Mouse (Mus musculus) neural tube, embryonic 12.5 days (tissue): ENCODE measurements at regions not wholly inside any gene's neighbourhood (a gene's known extent, or its start where the extent isn't known, plus 50 kb on each side); places are given as distances from the start of the nearest gene placed in this dataset.

Experiments
- ATAC-seq: fragments of 200-750 bp; cut with Nextera tagmentation; 2 replicates; pipeline ENCODE4 v1.8.0; 2017; ENCODE audit warnings: low read depth, mild to moderate bottlenecking, moderate TSS enrichment, moderate library complexity; ENCODE audit not compliant: low FRiP score
- H3K27ac ChIP-seq: fragments of 300-500 bp; sonication (generic); 2 replicates; pipeline ENCODE4 v1.5.1; 2016
- H3K27me3 ChIP-seq: fragments of 300-500 bp; sonication (generic); replicated peaks from 2 replicates; pipeline ENCODE4 v1.6.1; 2016; ENCODE audit warnings: mild to moderate bottlenecking
- H3K36me3 ChIP-seq: fragments of 300-500 bp; sonication (generic); 2 replicates; pipeline ENCODE4 v1.6.1; 2016; ENCODE audit warnings: mild to moderate bottlenecking
- H3K4me1 ChIP-seq: fragments of 300-500 bp; sonication (generic); 2 replicates; pipeline ENCODE4 v1.6.1; 2016
- H3K4me2 ChIP-seq: fragments of 300-500 bp; sonication (generic); replicated peaks from 2 replicates; pipeline ENCODE4 v1.6.1; 2016; ENCODE audit warnings: mild to moderate bottlenecking
- H3K4me3 ChIP-seq: fragments of 300-500 bp; sonication (generic); 2 replicates; pipeline ENCODE4 v1.5.1; 2016
- H3K9ac ChIP-seq: fragments of 300-500 bp; sonication (generic); 2 replicates; pipeline ENCODE4 v1.6.1; 2016; ENCODE audit warnings: mild to moderate bottlenecking
- H3K9me3 ChIP-seq: fragments of 300-500 bp; sonication (generic); 2 replicates; pipeline ENCODE4 v1.6.1; 2016; ENCODE audit warnings: mild to moderate bottlenecking
- WGBS: fragments of 180-500 bp; shearing (Covaris S2); methylation state at CpG from one replicate; pipeline ENCODE4 v1.1.7; 2016; 5-methylcytosine and 5-hydroxymethylcytosine counted together

DNA sequence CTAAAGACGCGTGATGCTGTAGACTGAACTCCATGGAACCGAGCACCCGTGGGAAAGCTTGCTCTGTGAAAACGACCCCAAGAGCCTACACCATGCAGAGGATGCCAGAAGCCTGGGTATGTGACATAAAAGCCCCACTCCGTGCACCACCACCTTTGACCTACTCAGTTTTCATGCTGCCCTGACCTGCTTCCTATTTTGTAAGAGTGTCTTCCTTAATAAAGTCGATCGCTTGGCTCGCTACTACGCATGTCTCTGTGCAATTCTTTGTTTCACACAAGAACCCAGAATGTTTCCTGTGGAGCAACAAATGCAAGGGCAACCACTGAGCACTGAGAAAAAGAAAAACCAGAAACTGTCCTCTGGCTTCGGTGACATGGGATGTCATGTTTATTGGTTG is 60.5 kb downstream of the Sec61b start:
- Histone ChIP-seq H3K4me1 (no peaks in the 10 kb centered on the region), H3K9ac (no peak overlapping the region), H3K9me3 (no peaks in the 10 kb centered on the region), H3K27me3 (no peaks in the 10 kb centered on the region), H3K27ac (no peak overlapping the region), H3K36me3 (no peaks in the 10 kb centered on the region), H3K4me2 (no peak overlapping the region), H3K4me3 (no peak overlapping the region)
- 81% methylated on average over 11 of the region's 11 CpGs for WGBS
- ATAC-seq, result no peak

DNA sequence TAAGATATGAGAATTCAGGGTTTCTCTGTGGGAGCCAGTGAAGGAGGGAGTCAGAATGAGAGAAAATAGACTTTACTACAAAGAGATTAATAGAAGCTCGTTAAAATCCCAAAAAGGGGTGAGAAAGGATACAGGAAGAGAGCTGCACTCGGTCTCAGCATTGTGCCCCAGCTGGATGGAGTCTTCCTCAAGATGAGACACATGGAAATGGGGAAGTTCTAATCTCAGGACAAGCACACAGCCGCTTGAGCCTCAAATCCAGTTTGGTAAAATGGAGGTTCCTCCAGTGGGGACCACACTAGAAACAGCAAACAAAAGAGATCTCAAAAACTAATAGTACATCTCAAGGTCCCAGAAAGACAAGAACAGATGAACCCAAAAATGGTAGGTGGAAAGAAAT is 93.2 kb downstream of the Sec61b start:
- 84% methylated on average over 3 of the region's 3 CpGs for WGBS
- no peaks in the 10 kb centered on the region for H3K9me3 ChIP-seq
- no peak for ATAC-seq
- H3K27me3 ChIP-seq, result no peaks in the 10 kb centered on the region
- H3K9ac ChIP-seq, result no peak overlapping the region
- no peak overlapping the region for H3K4me2 ChIP-seq
- no peaks in the 10 kb centered on the region for H3K36me3 ChIP-seq
- no peaks in the 10 kb centered on the region for H3K4me1 ChIP-seq
- H3K27ac ChIP-seq, result no peak overlapping the region
- H3K4me3 ChIP-seq, result no peak overlapping the region

DNA sequence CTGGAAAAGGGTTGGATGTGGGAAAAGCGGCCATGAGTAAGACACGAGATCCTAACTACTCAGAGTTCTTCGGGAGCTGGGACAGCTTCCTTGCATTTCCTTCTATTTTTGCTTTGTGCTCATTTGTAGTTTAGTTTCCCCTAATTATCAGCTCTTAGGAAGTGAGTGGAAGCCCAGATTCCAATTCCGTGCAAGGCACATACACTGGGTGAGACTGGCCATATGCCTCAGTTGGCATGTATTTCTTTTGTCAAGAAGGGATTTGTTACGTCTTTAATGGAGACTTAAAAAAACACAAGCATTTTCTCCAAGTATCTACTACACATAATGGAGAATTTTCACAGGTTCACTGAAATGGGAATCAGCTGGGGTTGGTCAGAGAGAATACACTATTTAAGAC is 96.4 kb downstream of the Sec61b start:
- Histone ChIP-seq H3K27me3 (no peaks in the 10 kb centered on the region), H3K36me3 (no peaks in the 10 kb centered on the region), H3K9me3 (no peaks in the 10 kb centered on the region), H3K27ac (no peak overlapping the region), H3K4me1 (no peaks in the 10 kb centered on the region), H3K4me2 (no peak overlapping the region), H3K9ac (no peak overlapping the region), H3K4me3 (no peak overlapping the region)
- 95% methylated on average over 5 of the region's 5 CpGs for WGBS
- no peak for ATAC-seq

DNA sequence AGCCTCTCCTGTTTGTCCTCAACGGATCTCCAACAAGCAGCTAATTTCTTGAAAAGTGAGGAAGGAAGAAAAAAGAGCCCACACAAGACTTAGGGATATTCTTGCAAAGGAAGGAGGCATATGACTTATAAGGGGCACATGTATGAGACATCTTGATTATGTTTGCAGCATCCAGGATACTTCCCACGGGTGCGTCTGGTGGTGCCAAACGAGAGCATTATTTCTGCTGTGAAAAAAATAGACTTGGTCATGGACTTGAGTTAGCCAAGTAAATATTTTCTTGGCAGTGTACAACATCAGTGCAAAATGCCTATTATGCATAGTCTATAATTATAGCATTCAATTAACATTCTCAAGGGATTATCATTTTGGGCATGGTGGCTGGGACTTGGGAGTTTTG is 101.6 kb downstream of the Sec61b start:
- no peaks in the 10 kb centered on the region for H3K9me3 ChIP-seq
- no peaks in the 10 kb centered on the region for H3K27me3 ChIP-seq
- 92% methylated on average over 4 of the region's 4 CpGs for WGBS
- H3K36me3 ChIP-seq, result no peaks in the 10 kb centered on the region
- no peak overlapping the region for H3K27ac ChIP-seq
- H3K4me2 ChIP-seq, result no peak overlapping the region
- no peak overlapping the region for H3K9ac ChIP-seq
- no peak overlapping the region for H3K4me3 ChIP-seq
- no peak for ATAC-seq
- no peaks in the 10 kb centered on the region for H3K4me1 ChIP-seq

DNA sequence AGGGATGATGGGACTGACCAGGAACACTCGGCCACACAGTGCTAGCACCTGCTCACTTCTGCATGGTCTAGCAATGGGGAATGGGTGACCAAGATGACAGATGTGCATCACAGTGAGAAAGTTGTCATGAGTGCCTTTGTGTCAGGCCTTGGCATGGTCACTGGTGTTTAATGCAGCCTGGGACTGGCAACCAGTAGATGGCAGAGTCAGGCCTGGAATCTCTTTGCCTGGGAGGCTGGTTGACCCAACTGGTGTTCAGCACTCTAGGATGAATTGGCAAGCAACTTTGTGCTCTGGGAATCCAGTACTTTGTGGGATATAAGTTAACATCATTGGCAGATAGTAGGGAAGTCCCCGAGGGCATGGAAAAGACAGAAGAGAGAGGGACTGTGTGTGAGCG is 103.0 kb downstream of the Sec61b start:
- WGBS, result 87% methylated on average over 3 of the region's 3 CpGs
- no peak overlapping the region for H3K9ac ChIP-seq
- H3K36me3 ChIP-seq, result no peaks in the 10 kb centered on the region
- H3K27me3 ChIP-seq, result no peaks in the 10 kb centered on the region
- no peak overlapping the region for H3K4me3 ChIP-seq
- H3K4me2 ChIP-seq, result no peak overlapping the region
- ATAC-seq, result no peak
- no peaks in the 10 kb centered on the region for H3K9me3 ChIP-seq
- no peak overlapping the region for H3K27ac ChIP-seq
- no peaks in the 10 kb centered on the region for H3K4me1 ChIP-seq

DNA sequence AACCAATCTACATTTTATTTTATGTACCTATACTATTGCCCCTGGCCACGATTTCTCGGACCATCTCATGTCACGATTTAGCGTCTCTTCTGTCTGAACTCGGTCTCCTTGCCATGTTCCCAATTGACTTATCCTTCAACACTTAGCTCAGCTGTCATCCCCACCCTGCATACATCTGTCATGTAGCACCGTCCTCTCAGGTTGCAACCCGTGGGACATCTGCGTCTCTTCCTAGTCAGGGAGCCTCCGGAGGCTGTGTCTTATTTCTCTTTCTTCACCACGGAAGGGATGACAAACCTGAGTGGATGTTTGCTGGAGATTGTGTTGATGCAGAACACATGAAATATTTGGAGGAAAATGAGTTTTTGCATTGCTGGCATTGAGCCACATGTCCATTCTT is 104.2 kb downstream of the Sec61b start:
- Histone ChIP-seq H3K4me3 (no peak overlapping the region), H3K9ac (no peak overlapping the region), H3K4me1 (no peaks in the 10 kb centered on the region), H3K27ac (no peak overlapping the region), H3K36me3 (no peaks in the 10 kb centered on the region), H3K9me3 (no peaks in the 10 kb centered on the region), H3K27me3 (no peaks in the 10 kb centered on the region), H3K4me2 (no peak overlapping the region)
- WGBS, result 90% methylated on average over 10 of the region's 10 CpGs
- no peak for ATAC-seq

DNA sequence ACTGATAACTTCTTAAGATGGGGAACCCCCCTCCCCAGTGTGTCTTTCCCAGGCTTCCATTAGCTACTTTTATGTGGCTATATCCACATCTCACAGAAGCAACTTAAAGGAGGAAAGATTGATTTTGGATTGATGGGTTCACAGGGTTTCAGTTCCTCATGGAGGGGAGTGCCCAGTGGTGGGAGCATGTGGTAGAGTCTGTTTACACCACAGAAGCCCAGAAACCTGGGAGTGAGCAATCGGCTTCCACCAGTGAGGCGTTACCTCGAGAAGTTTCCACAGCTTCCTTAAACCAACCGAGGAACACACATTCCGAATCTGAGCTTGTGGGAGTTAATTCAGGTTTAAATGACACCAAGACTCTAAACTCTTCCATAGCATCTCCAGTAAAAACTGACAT is 106.1 kb downstream of the Sec61b start:
- Histone ChIP-seq H3K4me1 (no peaks in the 10 kb centered on the region), H3K4me3 (no peak overlapping the region), H3K36me3 (no peaks in the 10 kb centered on the region), H3K27me3 (no peaks in the 10 kb centered on the region), H3K27ac (no peak overlapping the region), H3K9me3 (no peaks in the 10 kb centered on the region), H3K9ac (no peak overlapping the region), H3K4me2 (no peak overlapping the region)
- ATAC-seq, result no peak
- 94% methylated on average over 5 of the region's 5 CpGs for WGBS

DNA sequence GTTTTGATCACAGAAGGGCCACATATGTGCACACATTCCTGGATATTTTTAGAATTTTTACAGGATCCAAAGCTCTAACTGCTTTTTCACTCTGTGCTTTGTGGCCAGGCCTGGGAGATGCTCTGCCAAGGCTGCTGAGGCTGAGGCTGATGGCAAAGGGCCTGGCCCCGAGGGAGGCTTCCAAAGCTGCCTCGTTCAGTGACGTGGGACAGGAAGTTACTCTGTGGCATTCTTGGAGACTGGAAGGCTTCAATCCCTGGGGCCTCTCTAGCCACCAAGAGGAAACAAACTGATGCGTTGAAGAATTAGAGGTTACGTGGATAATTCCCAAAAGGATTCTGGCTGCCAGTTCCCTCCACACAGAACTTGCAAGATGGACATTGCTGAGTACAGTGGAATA is 112.8 kb downstream of the Sec61b start:
- Histone ChIP-seq H3K4me2 (no peak overlapping the region), H3K9me3 (no peaks in the 10 kb centered on the region), H3K36me3 (no peaks in the 10 kb centered on the region), H3K27ac (no peak overlapping the region), H3K4me3 (no peak overlapping the region), H3K27me3 (no peaks in the 10 kb centered on the region), H3K9ac (no peak overlapping the region), H3K4me1 (no peaks in the 10 kb centered on the region)
- ATAC-seq, result no peak
- 75% methylated on average over 5 of the region's 5 CpGs for WGBS

DNA sequence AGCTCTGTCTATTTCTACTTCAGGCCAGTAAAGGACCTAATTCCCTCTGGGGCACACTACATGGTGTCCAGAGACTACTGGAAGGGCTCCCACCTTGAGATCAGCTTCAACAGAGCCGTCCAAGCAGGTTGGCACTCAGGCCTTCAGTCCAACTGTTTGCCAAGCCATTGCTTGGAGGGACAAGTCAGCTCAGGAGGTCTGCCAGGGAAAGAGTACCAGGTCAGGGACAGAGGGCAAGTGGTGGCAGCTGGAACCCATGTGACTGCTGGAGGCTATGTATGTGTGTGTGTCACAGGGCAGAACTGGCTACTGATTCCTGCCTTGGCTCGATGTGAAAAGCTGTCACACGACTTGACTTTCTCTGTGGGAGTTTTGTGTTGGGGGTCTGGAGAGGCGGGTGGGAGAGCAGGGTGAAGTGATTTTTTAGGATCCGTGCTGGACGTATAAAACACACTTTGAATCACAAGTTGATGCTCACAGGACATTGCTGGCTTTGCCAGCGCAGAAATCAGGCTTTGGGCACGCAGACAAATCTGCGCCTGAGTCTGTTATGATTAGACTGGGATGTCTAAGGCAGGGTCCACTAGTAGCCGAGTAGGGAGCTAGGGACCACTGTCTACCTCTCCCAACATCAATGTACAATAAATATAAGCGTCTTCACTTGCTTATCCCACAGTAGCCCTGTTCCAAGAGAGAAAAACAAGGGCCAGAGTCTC is 118.0 kb downstream of the Sec61b start:
- ATAC-seq, result no peak
- Histone ChIP-seq H3K9ac (no peak overlapping the region), H3K27me3 (no peaks in the 10 kb centered on the region), H3K27ac (no peak overlapping the region), H3K4me1 (no peaks in the 10 kb centered on the region), H3K4me3 (no peak overlapping the region), H3K4me2 (no peak overlapping the region), H3K9me3 (no peaks in the 10 kb centered on the region), H3K36me3 (no peaks in the 10 kb centered on the region)
- 88% methylated on average over 11 of the region's 11 CpGs for WGBS

DNA sequence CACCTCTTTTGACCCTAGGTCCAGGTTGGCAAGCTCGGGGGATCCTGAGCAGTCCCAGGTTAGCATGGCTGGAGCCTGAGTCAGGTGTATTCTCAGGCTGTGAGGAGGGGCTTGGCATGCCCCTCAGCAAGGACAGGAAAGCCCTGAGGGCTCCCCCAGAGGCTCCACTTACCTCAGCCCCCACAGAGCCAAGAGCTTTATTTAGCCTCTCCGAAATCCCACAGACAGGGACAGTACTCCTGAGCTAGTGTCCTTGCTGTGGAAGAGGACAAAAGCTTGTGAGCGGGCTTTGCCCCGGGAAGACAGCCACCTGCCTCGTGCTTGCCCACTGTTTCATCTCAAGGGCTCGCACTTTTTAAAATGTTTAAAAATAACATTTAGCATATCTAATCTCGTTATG is 118.7 kb downstream of the Sec61b start:
- no peak for ATAC-seq
- H3K4me2 ChIP-seq, result no peak overlapping the region
- H3K27ac ChIP-seq, result no peak overlapping the region
- H3K4me3 ChIP-seq, result no peak overlapping the region
- no peaks in the 10 kb centered on the region for H3K36me3 ChIP-seq
- no peaks in the 10 kb centered on the region for H3K4me1 ChIP-seq
- WGBS, result 84% methylated on average over 7 of the region's 7 CpGs
- H3K27me3 ChIP-seq, result no peaks in the 10 kb centered on the region
- no peak overlapping the region for H3K9ac ChIP-seq
- H3K9me3 ChIP-seq, result no peaks in the 10 kb centered on the region

DNA sequence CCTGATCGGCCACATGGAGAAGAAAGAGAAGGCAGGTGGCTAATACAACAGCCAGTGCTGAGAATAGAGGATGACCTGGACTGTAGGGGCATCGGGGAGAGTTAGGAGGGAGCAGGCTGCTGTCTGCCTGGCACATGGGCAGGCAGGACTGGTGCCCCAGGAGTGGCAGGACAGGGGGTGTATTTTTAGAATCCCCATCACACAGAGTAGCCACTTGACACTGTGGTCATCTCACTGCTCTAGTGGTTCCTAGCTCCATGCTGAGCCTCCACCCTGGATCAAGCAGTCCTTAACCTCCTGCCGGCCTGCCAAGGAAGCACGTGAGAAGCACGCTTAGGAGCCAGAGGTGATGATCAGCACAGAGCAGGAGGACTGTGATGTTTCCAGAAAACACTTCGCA is 119.7 kb downstream of the Sec61b start:
- Histone ChIP-seq H3K4me2 (no peak overlapping the region), H3K27ac (no peak overlapping the region), H3K27me3 (no peaks in the 10 kb centered on the region), H3K4me3 (no peak overlapping the region), H3K36me3 (no peaks in the 10 kb centered on the region), H3K9me3 (no peaks in the 10 kb centered on the region), H3K9ac (no peak overlapping the region), H3K4me1 (no peaks in the 10 kb centered on the region)
- no peak for ATAC-seq
- 73% methylated on average over 6 of the region's 6 CpGs for WGBS

DNA sequence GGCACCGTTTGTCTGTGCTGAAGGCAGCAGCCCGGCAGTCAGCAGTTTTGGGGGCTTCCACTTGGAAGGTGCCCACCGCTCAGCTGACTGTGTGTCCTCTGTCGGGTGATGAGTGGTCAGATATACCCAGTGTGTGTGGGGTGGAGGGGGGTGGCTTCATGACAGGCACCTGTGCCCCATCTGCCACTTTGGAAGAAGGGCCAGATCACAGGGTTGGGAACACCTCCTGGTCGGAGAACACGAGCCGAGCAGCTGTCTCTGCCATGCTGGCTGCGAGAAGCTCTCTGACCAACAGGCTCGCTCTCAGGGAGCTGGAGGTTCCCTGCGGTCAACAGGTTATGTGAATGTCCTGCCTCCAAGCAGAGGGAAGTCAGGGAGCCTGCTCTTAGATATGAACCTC is 121.4 kb downstream of the Sec61b start:
- Histone ChIP-seq H3K4me1 (no peaks in the 10 kb centered on the region), H3K9me3 (no peaks in the 10 kb centered on the region), H3K9ac (no peak overlapping the region), H3K27ac (no peak overlapping the region), H3K4me3 (no peak overlapping the region), H3K27me3 (no peaks in the 10 kb centered on the region), H3K4me2 (no peak overlapping the region), H3K36me3 (no peaks in the 10 kb centered on the region)
- ATAC-seq, result no peak
- 83% methylated on average over 10 of the region's 10 CpGs for WGBS

DNA sequence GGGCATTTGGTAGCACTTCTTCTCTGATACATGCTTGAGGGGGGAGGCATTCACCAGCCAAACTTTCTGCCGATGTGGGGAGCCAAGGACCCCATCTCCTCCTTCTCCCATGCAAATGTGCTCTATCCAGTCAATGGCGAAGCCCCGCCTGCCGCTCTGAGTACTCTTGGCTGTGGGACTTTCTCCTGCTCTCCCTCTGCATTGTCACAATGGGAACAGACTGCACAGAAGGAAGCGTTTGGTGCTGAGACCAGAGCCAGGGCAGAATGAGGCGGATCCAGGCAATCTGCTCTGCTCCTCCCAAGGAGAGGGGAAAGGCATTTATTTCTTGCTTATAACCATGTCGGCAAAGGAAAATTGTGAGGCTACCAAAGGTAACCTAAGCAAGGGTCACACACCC is 123.1 kb downstream of the Sec61b start:
- no peak for ATAC-seq
- H3K4me3 ChIP-seq, result no peak overlapping the region
- 67% methylated on average over 7 of the region's 7 CpGs for WGBS
- no peak overlapping the region for H3K27ac ChIP-seq
- H3K4me2 ChIP-seq, result no peak overlapping the region
- H3K9ac ChIP-seq, result no peak overlapping the region
- H3K27me3 ChIP-seq, result no peaks in the 10 kb centered on the region
- no peaks in the 10 kb centered on the region for H3K4me1 ChIP-seq
- no peaks in the 10 kb centered on the region for H3K9me3 ChIP-seq
- no peaks in the 10 kb centered on the region for H3K36me3 ChIP-seq
